Mouse (Mus musculus): ENCODE measurements around the gene Prdx1. TPM values are rescaled to one million over a fixed set of nuclear protein-coding genes. Genes with fewer than 3 reads are reported as not detected.

The Prdx1 gene
- polyA plus RNA-seq (2014; fragmentation: Nextera tagmentation; extraction: Ambion mirVana) = 1,282 and 1,318 TPM in 2 replicates

DNA sequence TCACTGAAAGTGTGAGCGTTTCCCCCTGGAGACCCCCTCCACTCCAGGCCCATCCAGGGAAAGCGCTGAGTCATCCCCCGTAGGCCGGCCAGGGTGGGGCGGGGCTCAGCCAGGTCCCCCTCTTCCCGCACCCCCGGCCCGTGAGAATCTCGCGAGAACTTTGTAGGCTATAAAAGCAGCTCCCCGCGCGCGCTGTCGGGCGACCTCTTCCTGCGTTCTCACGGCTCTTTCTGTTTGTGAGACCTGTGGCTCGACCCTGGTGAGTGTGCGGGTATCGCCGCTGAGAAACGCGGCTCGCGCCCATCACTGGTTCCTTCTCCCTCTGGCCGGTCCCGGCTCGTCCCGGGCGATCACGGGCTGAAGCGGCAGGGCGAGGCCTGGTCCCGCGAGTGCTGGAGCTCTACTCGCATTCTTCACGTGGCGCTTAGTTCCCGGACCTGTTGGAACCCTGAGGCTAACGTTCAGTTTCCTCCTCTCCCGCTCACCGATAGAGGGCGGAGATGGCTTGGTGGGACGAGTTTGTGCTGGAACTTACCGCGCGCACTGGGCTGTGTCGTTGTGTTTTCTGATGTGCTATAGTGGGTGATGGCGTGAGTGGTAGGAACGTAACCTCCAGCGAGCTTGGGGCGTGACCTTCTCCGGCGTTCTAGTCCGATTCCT is at the start of gene Prdx1:
Gene Prdx1, plus strand, starts transcription at position 143 of the 660 bp plus-strand sequence.
- peak within 1 kb of the TSS; percentile 76 for H3K9ac ChIP-seq (replicated peaks; ENCODE audit: low read length)
- peak within 1 kb of the TSS; percentile 55 for H3K4me3 ChIP-seq (ENCODE audit: low read depth, low read length)
- ATAC-seq (replicated peaks; ENCODE audit: insufficient number of reproducible peaks, low FRiP score, low TSS enrichment, low read depth) (peak; percentile 96), DNase-seq (ENCODE audit: low spot score) (peak; percentile 95)
- peaks cover 3% of the 10 kb centered on the region; the same call in 1 of the 2 replicates for H3K36me3 ChIP-seq (replicated peaks; ENCODE audit: control insufficient read depth, insufficient read depth, low read depth, low read length)
- H3K4me2 ChIP-seq (ENCODE audit: low read depth, low read length) = peak within 1 kb of the TSS; percentile 54
- H3K27me3 ChIP-seq (ENCODE audit: control insufficient read depth, insufficient read depth, low read length) = no peaks in the 10 kb centered on the region
- no peaks in the 10 kb centered on the region for H3K9me3 ChIP-seq (replicated peaks; ENCODE audit: control insufficient read depth, low read length)
- H3K27ac ChIP-seq (replicated peaks; ENCODE audit: low read depth, low read length) = peak within 1 kb of the TSS; percentile 91
- under 1% methylated on average over 55 of the region's 56 CpGs for WGBS
- no peaks in the 10 kb centered on the region for H3K4me1 ChIP-seq (ENCODE audit: control insufficient read depth, insufficient read depth, low read length)

DNA sequence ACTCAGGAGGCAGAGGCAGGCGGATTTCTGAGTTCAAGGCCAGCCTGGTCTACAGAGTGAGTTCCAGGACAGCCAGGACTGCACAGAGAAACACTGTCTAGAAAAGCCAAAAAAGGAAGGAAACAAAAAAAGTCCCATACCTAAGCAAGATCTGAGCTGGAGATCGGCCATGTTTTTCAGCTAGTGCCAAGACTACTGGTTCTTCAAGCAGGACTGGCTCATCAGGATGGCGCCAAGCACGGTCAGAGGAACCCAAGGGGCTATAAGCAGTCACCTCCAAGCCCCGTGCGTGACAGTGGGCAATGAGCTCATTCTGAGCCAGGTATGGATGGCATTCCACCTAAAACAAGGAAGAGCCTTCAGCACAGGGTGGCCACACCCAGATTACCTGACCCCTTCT is 46.5 kb upstream of the Prdx1 start:
- Histone ChIP-seq H3K4me1 (ENCODE audit: control insufficient read depth, insufficient read depth, low read length) (no peaks in the 10 kb centered on the region), H3K36me3 (replicated peaks; ENCODE audit: control insufficient read depth, insufficient read depth, low read depth, low read length) (peaks cover 15% of the 10 kb centered on the region), H3K4me2 (ENCODE audit: low read depth, low read length) (no peak overlapping the region), H3K4me3 (ENCODE audit: low read depth, low read length) (no peak overlapping the region), H3K27ac (replicated peaks; ENCODE audit: low read depth, low read length) (no peak overlapping the region), H3K9ac (replicated peaks; ENCODE audit: low read length) (no peak overlapping the region), H3K9me3 (replicated peaks; ENCODE audit: control insufficient read depth, low read length) (no peaks in the 10 kb centered on the region), H3K27me3 (ENCODE audit: control insufficient read depth, insufficient read depth, low read length) (no peaks in the 10 kb centered on the region)
- ATAC-seq (replicated peaks; ENCODE audit: insufficient number of reproducible peaks, low FRiP score, low TSS enrichment, low read depth) = no peak
- DNase-seq (ENCODE audit: low spot score) = no peak
- WGBS = 94% methylated on average over 6 of the region's 6 CpGs

- Histone ChIP-seq H3K4me3 (ENCODE audit: low read depth, low read length) (no peak overlapping the region), H3K4me1 (ENCODE audit: control insufficient read depth, insufficient read depth, low read length) (no peaks in the 10 kb centered on the region), H3K27me3 (ENCODE audit: control insufficient read depth, insufficient read depth, low read length) (no peaks in the 10 kb centered on the region), H3K4me2 (ENCODE audit: low read depth, low read length) (no peak overlapping the region), H3K27ac (replicated peaks; ENCODE audit: low read depth, low read length) (no peak overlapping the region), H3K36me3 (replicated peaks; ENCODE audit: control insufficient read depth, insufficient read depth, low read depth, low read length) (peaks cover 23% of the 10 kb centered on the region), H3K9ac (replicated peaks; ENCODE audit: low read length) (no peak overlapping the region), H3K9me3 (replicated peaks; ENCODE audit: control insufficient read depth, low read length) (no peaks in the 10 kb centered on the region)
- DNase-seq (ENCODE audit: low spot score) = no peak
- ATAC-seq (replicated peaks; ENCODE audit: insufficient number of reproducible peaks, low FRiP score, low TSS enrichment, low read depth) = no peak
- 100% methylated on average over 1 of the region's 1 CpGs for WGBS
These were observed 43.3 kb upstream of the Prdx1 start for GRCm38 (mm10) chr4:116642071-116642470.

- no peak overlapping the region for H3K9ac ChIP-seq (replicated peaks; ENCODE audit: low read length)
- H3K36me3 ChIP-seq (replicated peaks; ENCODE audit: control insufficient read depth, insufficient read depth, low read depth, low read length) = peaks cover 14% of the 10 kb centered on the region
- no peak overlapping the region for H3K27ac ChIP-seq (replicated peaks; ENCODE audit: low read depth, low read length)
- no peaks in the 10 kb centered on the region for H3K4me1 ChIP-seq (ENCODE audit: control insufficient read depth, insufficient read depth, low read length)
- H3K27me3 ChIP-seq (ENCODE audit: control insufficient read depth, insufficient read depth, low read length) = no peaks in the 10 kb centered on the region
- DNase-seq (ENCODE audit: low spot score) (peak; percentile 60), ATAC-seq (replicated peaks; ENCODE audit: insufficient number of reproducible peaks, low FRiP score, low TSS enrichment, low read depth) (no peak)
- WGBS = 72% methylated on average over 6 of the region's 6 CpGs
- H3K4me2 ChIP-seq (ENCODE audit: low read depth, low read length) = no peak overlapping the region
- H3K4me3 ChIP-seq (ENCODE audit: low read depth, low read length) = no peak overlapping the region
- H3K9me3 ChIP-seq (replicated peaks; ENCODE audit: control insufficient read depth, low read length) = no peaks in the 10 kb centered on the region
These were observed 41.0 kb upstream of the Prdx1 start for GRCm38 (mm10) chr4:116644326-116644725.

GRCm38 (mm10) chr4:116645624-116646023 is 39.7 kb upstream of the Prdx1 start:
- H3K4me3 ChIP-seq (ENCODE audit: low read depth, low read length) = no peak overlapping the region
- H3K4me1 ChIP-seq (ENCODE audit: control insufficient read depth, insufficient read depth, low read length) = peaks cover 2% of the 10 kb centered on the region; the same call in 1 of the 2 replicates
- WGBS = 93% methylated on average over 7 of the region's 7 CpGs
- no peak overlapping the region for H3K4me2 ChIP-seq (ENCODE audit: low read depth, low read length)
- no peak overlapping the region for H3K9ac ChIP-seq (replicated peaks; ENCODE audit: low read length)
- no peak overlapping the region for H3K27ac ChIP-seq (replicated peaks; ENCODE audit: low read depth, low read length)
- H3K9me3 ChIP-seq (replicated peaks; ENCODE audit: control insufficient read depth, low read length) = no peaks in the 10 kb centered on the region
- DNase-seq (ENCODE audit: low spot score) (no peak), ATAC-seq (replicated peaks; ENCODE audit: insufficient number of reproducible peaks, low FRiP score, low TSS enrichment, low read depth) (no peak)
- no peaks in the 10 kb centered on the region for H3K27me3 ChIP-seq (ENCODE audit: control insufficient read depth, insufficient read depth, low read length)
- H3K36me3 ChIP-seq (replicated peaks; ENCODE audit: control insufficient read depth, insufficient read depth, low read depth, low read length) = peaks cover 10% of the 10 kb centered on the region

- ATAC-seq (replicated peaks; ENCODE audit: insufficient number of reproducible peaks, low FRiP score, low TSS enrichment, low read depth) (no peak), DNase-seq (ENCODE audit: low spot score) (no peak)
- no peak overlapping the region for H3K4me2 ChIP-seq (ENCODE audit: low read depth, low read length)
- no peak overlapping the region for H3K9ac ChIP-seq (replicated peaks; ENCODE audit: low read length)
- no peak overlapping the region for H3K27ac ChIP-seq (replicated peaks; ENCODE audit: low read depth, low read length)
- H3K27me3 ChIP-seq (ENCODE audit: control insufficient read depth, insufficient read depth, low read length) = no peaks in the 10 kb centered on the region
- peaks cover 2% of the 10 kb centered on the region; the same call in 1 of the 2 replicates for H3K4me1 ChIP-seq (ENCODE audit: control insufficient read depth, insufficient read depth, low read length)
- H3K36me3 ChIP-seq (replicated peaks; ENCODE audit: control insufficient read depth, insufficient read depth, low read depth, low read length) = peaks cover 8% of the 10 kb centered on the region
- WGBS = 96% methylated on average over 2 of the region's 2 CpGs
- no peaks in the 10 kb centered on the region for H3K9me3 ChIP-seq (replicated peaks; ENCODE audit: control insufficient read depth, low read length)
- H3K4me3 ChIP-seq (ENCODE audit: low read depth, low read length) = no peak overlapping the region
These were observed 35.9 kb upstream of the Prdx1 start for GRCm38 (mm10) chr4:116649411-116649810.

GRCm38 (mm10) chr4:116650365-116650764 is 35.0 kb upstream of the Prdx1 start:
- no peak for DNase-seq (ENCODE audit: low spot score)
- Histone ChIP-seq H3K27ac (replicated peaks; ENCODE audit: low read depth, low read length) (0 out of 2 replicates have a peak overlapping the region, but pooled peaks have one; percentile 82), H3K27me3 (ENCODE audit: control insufficient read depth, insufficient read depth, low read length) (no peaks in the 10 kb centered on the region), H3K36me3 (replicated peaks; ENCODE audit: control insufficient read depth, insufficient read depth, low read depth, low read length) (peaks cover 8% of the 10 kb centered on the region), H3K4me1 (ENCODE audit: control insufficient read depth, insufficient read depth, low read length) (peaks cover 2% of the 10 kb centered on the region; the same call in 1 of the 2 replicates), H3K9me3 (replicated peaks; ENCODE audit: control insufficient read depth, low read length) (no peaks in the 10 kb centered on the region), H3K4me2 (ENCODE audit: low read depth, low read length) (peak overlapping the region; percentile 74), H3K9ac (replicated peaks; ENCODE audit: low read length) (peak overlapping the region; percentile 98), H3K4me3 (ENCODE audit: low read depth, low read length) (peak overlapping the region; percentile 94)
- ATAC-seq (replicated peaks; ENCODE audit: insufficient number of reproducible peaks, low FRiP score, low TSS enrichment, low read depth) = no peak
- 35% methylated on average over 5 of the region's 5 CpGs for WGBS
